Mouse (Mus musculus) stomach, postnatal 0 days (tissue): Measurements from ENCODE around the gene Rtf2.

Source experiments
- CTCF ChIP-seq: IDR thresholded peaks from 2 replicates; pipeline ENCODE4 v1.5.1; 2016; ENCODE audit warnings: antibody characterized with exemption, low read depth, mild to moderate bottlenecking, moderate library complexity
- EP300 ChIP-seq: optimal IDR thresholded peaks from 2 replicates; pipeline ENCODE3; 2016; ENCODE audit warnings: antibody characterized with exemption

GRCm38 (mm10) chr2:172484696-172485370 is 44.5 kb downstream of the Rtf2 start:
- TF ChIP-seq CTCF (no peak), EP300 (no peak)
